Mouse (Mus musculus) inflammation-experienced regulatory T-cells, adult 6 months (primary cell): ENCODE measurements around the gene Skiv2l. TPM values are rescaled to one million over a fixed set of nuclear protein-coding genes. Genes with fewer than 3 reads are reported as not detected.
"Not testable (repeated sequence)": the region's sequence is repeated elsewhere in the genome, so short reads cannot be mapped to it uniquely, and the experiment has no call there.

Experiments
- ATAC-seq: one replicate; pipeline ENCODE4 v1.8.0; 2017
- polyA plus RNA-seq, 3 experiments: library from polyadenylated mRNA; unstranded; fragments of 100-300 nt; shearing (Covaris generic); gene quantifications; one replicate each; pipeline ENCODE4 v1.2.1; 2017

Skiv2l gene
- polyA plus RNA-seq, 3 experiments from 2014 or later: 28.6 to 34.2 (median 33.7) TPM

GRCm38 (mm10) chr17:34874321-34874720, 24.3 kb upstream of the Skiv2l start:
- no peak for ATAC-seq

- ATAC-seq: no peak
Observed at GRCm38 (mm10) chr17:34865981-34866380, 16.0 kb upstream of the Skiv2l start.

GRCm38 (mm10) chr17:34862416-34863081, 12.5 kb upstream of the Skiv2l start, which contains the start of gene Cfb:
TSS of gene Cfb (minus strand) at chr17:34862518.
- no peak for ATAC-seq

- ATAC-seq: no peak
Observed at GRCm38 (mm10) chr17:34861704-34862415, 11.8 kb upstream of the Skiv2l start.

- no peak for ATAC-seq
Observed at GRCm38 (mm10) chr17:34860514-34860913, 10.5 kb upstream of the Skiv2l start.

- no peak for ATAC-seq
Observed at GRCm38 (mm10) chr17:34858670-34859069, 8.7 kb upstream of the Skiv2l start.

GRCm38 (mm10) chr17:34855825-34856224, 5.8 kb upstream of the Skiv2l start:
- peak; percentile 46 for ATAC-seq

- ATAC-seq: no peak
Observed at GRCm38 (mm10) chr17:34854761-34855160, 4.8 kb upstream of the Skiv2l start.

- no peak for ATAC-seq
Observed at GRCm38 (mm10) chr17:34853511-34853910, 3.5 kb upstream of the Skiv2l start.

GRCm38 (mm10) chr17:34850517-34851125, 611 bp upstream of the Skiv2l start:
- no peak for ATAC-seq

GRCm38 (mm10) chr17:34847615-34848014, 2.4 kb downstream of the Skiv2l start:
- ATAC-seq: no peak

- ATAC-seq: no peak
Observed at GRCm38 (mm10) chr17:34847192-34847591, 2.8 kb downstream of the Skiv2l start.

- ATAC-seq: no peak
Observed at GRCm38 (mm10) chr17:34844884-34845283, 5.1 kb downstream of the Skiv2l start.

- ATAC-seq: no peak
Observed at GRCm38 (mm10) chr17:34840736-34841307, 9.2 kb downstream of the Skiv2l start.

- no peak for ATAC-seq
Observed at GRCm38 (mm10) chr17:34838785-34839184, 11.2 kb downstream of the Skiv2l start.

- peak; percentile 4 for ATAC-seq
Observed at GRCm38 (mm10) chr17:34837464-34838324, 12.3 kb downstream of the Skiv2l start.

GRCm38 (mm10) chr17:34836856-34837221, 13.2 kb downstream of the Skiv2l start, which contains the start of the genes Stk19 and Dxo:
TSS of gene Stk19 (minus strand) at chr17:34836945.
TSS of gene Dxo (plus strand) at chr17:34837019.
- ATAC-seq: peak; percentile 92

- peak; percentile 34 for ATAC-seq
Observed at GRCm38 (mm10) chr17:34836155-34836855, 13.7 kb downstream of the Skiv2l start.

GRCm38 (mm10) chr17:34830776-34831175, 19.2 kb downstream of the Skiv2l start:
- ATAC-seq: not testable (repeated sequence)

- no peak for ATAC-seq
Observed at GRCm38 (mm10) chr17:34814818-34815370, 35.1 kb downstream of the Skiv2l start.

GRCm38 (mm10) chr17:34813747-34814146, 36.3 kb downstream of the Skiv2l start:
- not testable (repeated sequence) for ATAC-seq
